Mouse (Mus musculus) limb, embryonic 10.5 days (tissue): ENCODE measurements around the gene Galnt18. TPM values are rescaled to one million over a fixed set of nuclear protein-coding genes. Genes with fewer than 3 reads are reported as not detected.

Source experiments
- DNase-seq: peaks from one replicate; pipeline ENCODE4 v3.0.0-alpha.2; 2017; ENCODE audit warnings: low spot score
- H3K27ac ChIP-seq: fragments of 300-500 bp; sonication (generic); 2 replicates; pipeline ENCODE4 v1.5.1; 2016; ENCODE audit warnings: mild to moderate bottlenecking
- H3K27me3 ChIP-seq: fragments of 300-500 bp; sonication (generic); 2 replicates; pipeline ENCODE4 v1.6.1; 2016; ENCODE audit warnings: low read depth, mild to moderate bottlenecking; ENCODE audit not compliant: poor library complexity, severe bottlenecking
- H3K36me3 ChIP-seq: fragments of 300-500 bp; sonication (generic); 2 replicates; pipeline ENCODE4 v1.6.1; 2016; ENCODE audit warnings: mild to moderate bottlenecking, moderate library complexity
- H3K4me1 ChIP-seq: fragments of 300-500 bp; sonication (generic); 2 replicates; pipeline ENCODE4 v1.6.1; 2016
- H3K4me3 ChIP-seq: fragments of 300-500 bp; sonication (generic); 2 replicates; pipeline ENCODE4 v1.5.1; 2016; ENCODE audit warnings: mild to moderate bottlenecking, moderate library complexity
- H3K9me3 ChIP-seq: fragments of 300-500 bp; sonication (generic); replicated peaks from 2 replicates; pipeline ENCODE4 v1.6.1; 2016; ENCODE audit warnings: mild to moderate bottlenecking
- WGBS: fragments of 180-500 bp; shearing (Covaris S2); methylation state at CpG from one replicate; pipeline ENCODE4 v1.1.7; 2016; 5-methylcytosine and 5-hydroxymethylcytosine counted together
- polyA plus RNA-seq: library from polyadenylated mRNA; unstranded; fragments of >200 nt; fragmentation: Nextera tagmentation; extraction: Ambion mirVana; gene quantifications from 2 replicates; pipeline ENCODE4 v1.2.1, GENCODE M21; 2016

The Galnt18 gene
- polyA plus RNA-seq, 1 experiment from 2014 or later: 10.3 TPM

DNA sequence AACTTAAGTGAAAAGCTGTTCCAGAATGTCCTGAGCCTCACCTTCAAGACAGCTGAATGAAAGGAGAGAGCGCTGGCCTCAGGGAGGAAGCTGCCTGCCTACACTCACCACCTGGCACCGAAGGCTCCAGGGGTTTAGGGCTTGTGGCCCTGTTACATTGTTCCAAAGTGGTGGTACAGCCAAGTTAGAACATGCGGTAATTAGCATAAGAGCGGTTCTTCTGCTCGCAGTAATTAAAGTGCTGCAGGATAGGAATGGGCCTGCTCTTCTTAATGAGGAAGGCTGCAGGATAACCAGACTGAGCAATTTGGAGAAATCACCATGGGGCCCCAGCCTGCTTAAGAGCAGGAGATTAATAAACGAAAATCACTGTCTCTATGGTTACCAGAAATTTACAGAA is 179.0 kb downstream of the Galnt18 start:
- Histone ChIP-seq H3K27ac (no peak overlapping the region), H3K9me3 (no peaks in the 10 kb centered on the region), H3K27me3 (no peaks in the 10 kb centered on the region), H3K4me3 (no peak overlapping the region), H3K36me3 (no peaks in the 10 kb centered on the region), H3K4me1 (peaks cover 16% of the 10 kb centered on the region)
- no peak for DNase-seq
- WGBS: 58% methylated on average over 6 of the region's 6 CpGs

DNA sequence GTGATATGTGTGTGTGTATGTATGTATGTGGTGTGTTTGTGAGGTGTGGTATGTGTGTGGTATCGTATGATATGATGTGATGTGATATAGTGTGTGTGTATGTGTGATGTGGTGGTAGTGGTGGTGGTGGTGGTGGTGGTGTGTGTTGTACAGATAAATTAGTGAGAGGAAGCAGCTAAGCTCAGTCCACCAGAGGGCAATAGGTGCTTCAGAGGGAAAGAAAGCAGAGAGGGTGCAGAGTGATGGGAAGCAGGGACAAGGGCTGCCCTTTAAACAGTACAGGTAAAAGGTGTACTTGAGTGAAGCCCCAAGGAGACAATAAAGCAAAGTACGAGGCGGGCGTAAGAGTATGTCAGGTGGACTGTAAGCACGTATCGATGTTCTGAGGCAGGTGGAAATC is 186.1 kb downstream of the Galnt18 start:
- Histone ChIP-seq H3K36me3 (no peaks in the 10 kb centered on the region), H3K27ac (no peak overlapping the region), H3K4me3 (no peak overlapping the region), H3K9me3 (no peaks in the 10 kb centered on the region), H3K27me3 (no peaks in the 10 kb centered on the region), H3K4me1 (no peaks in the 10 kb centered on the region)
- DNase-seq: no peak
- WGBS: 97% methylated on average over 6 of the region's 6 CpGs

DNA sequence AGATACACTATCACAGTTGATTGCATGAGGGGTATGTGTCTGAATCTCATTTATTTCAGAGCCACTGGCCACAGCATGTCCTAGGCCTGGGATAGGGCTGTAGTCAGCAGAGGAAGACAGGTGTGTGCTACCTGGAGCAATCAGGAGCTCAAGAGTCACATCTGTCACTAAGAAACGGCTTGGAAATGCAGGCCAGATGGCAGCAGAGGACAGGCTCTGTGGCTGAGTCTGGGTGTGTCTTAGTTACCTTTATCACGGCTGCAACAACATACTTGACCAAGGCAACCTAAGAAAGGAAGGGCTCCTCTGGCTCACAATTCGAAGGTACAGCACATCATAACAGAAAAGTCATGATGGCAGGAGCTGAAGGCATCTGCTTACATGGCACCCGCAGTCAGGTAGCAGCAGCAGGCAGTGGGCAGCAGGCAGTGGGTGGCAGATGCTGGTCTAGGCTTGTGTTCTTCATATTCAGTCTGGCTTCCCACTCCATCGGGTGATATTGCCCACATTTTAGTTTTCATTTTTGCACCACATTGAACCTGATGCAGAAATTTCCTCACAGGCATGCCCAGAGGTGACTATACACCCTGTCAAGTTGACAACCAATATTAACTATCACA is 190.2 kb downstream of the Galnt18 start:
- Histone ChIP-seq H3K36me3 (no peaks in the 10 kb centered on the region), H3K27me3 (no peaks in the 10 kb centered on the region), H3K9me3 (no peaks in the 10 kb centered on the region), H3K27ac (no peak overlapping the region), H3K4me3 (no peak overlapping the region), H3K4me1 (0 out of 2 replicates have a peak, but pooled peaks cover 4% of the 10 kb centered on the region)
- no peak for DNase-seq
- WGBS: 84% methylated on average over 5 of the region's 5 CpGs

DNA sequence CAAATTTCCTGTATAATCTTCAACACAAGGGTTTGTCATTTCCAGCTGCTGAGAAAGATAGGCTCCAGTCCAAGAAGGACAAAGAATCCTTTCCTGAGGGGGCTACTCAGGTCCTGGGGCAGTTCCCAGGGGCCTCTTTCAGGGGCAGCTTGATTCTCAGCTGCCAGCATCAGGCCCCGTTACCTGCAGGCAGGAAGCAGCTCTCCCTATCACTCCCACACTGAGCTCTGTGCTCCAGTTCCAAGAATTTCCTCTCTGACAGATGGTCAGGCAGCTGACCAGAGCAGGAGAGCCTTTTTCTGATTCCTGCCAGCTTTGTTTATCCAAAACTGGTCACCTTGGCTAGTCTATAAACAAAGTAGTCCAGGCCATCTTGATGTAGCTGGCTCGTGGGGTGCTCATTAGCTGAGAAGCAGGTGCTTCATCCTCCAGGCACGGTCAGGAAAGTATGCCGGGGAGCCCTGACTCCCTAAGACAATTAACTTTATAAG is 191.4 kb downstream of the Galnt18 start:
- Histone ChIP-seq H3K9me3 (no peaks in the 10 kb centered on the region), H3K27ac (no peak overlapping the region), H3K36me3 (no peaks in the 10 kb centered on the region), H3K4me1 (0 out of 2 replicates have a peak, but pooled peaks cover 4% of the 10 kb centered on the region), H3K4me3 (no peak overlapping the region), H3K27me3 (no peaks in the 10 kb centered on the region)
- DNase-seq: no peak
- WGBS: 70% methylated on average over 4 of the region's 4 CpGs

DNA sequence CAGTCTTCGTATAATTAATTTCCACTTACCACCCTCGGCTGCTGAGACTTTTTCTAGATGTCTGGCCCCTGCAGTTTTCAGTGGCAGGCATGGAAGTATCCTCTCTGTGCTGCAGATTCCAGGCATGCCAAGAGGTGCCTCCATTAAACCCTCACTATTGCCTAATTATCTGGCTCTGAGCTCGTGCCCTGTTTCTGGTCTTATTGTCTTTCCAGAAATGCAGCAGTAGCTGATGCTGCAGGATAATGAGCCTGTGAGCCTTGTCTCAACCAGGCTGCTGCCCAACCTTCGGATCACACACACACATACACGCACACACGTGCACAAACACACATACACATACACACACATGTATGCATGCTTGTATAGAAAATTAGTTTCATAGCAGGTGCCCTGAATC is 199.2 kb downstream of the Galnt18 start:
- H3K4me1 ChIP-seq: no peaks in the 10 kb centered on the region
- H3K9me3 ChIP-seq: no peaks in the 10 kb centered on the region
- no peak overlapping the region for H3K27ac ChIP-seq
- 74% methylated on average over 6 of the region's 6 CpGs for WGBS
- no peak for DNase-seq
- H3K36me3 ChIP-seq: no peaks in the 10 kb centered on the region
- H3K27me3 ChIP-seq: no peaks in the 10 kb centered on the region
- H3K4me3 ChIP-seq: no peak overlapping the region

DNA sequence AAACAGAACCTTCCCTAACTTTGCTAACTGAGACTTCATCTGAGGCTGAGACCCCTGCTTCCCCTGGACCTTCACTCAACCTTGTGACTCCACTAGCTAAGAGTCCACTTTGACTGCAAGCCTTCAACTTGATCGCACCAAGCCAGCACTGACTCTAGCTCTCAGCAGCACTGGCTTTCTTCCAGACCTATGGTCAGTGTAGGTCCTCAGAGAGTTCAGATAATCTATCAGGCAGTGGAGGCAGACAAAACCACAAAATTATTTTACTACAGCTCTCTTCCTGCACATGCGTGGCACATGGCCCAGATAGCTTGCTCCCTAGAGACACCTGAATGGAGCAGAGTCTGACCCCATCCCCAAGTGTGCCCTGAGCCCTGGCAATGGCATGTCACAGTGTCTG is 204.7 kb downstream of the Galnt18 start:
- DNase-seq: no peak
- WGBS: 87% methylated on average over 2 of the region's 2 CpGs
- H3K9me3 ChIP-seq: no peaks in the 10 kb centered on the region
- H3K36me3 ChIP-seq: no peaks in the 10 kb centered on the region
- H3K4me3 ChIP-seq: no peak overlapping the region
- no peaks in the 10 kb centered on the region for H3K27me3 ChIP-seq
- peaks cover 8% of the 10 kb centered on the region for H3K4me1 ChIP-seq
- H3K27ac ChIP-seq: no peak overlapping the region

DNA sequence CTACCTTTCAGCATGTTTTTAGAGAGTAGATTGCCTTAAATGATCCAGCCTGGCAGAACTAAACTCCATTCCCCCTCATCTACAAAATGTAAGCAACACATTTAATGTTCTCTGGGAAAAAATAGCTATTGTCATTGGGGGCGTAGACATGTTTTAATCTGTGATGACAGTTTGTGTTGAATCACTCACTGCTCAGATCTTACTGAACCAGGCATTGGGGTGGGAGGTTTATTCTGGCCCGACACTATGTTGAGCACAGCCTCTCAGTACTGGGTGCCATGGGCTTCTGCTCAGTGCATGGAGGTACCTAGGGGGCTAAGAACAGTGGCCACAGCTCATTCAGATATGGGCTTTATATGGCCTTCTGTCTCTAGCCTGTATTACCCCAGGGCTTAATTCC is 207.4 kb downstream of the Galnt18 start:
- 93% methylated on average over 2 of the region's 2 CpGs for WGBS
- H3K4me1 ChIP-seq: peaks cover 8% of the 10 kb centered on the region
- no peak for DNase-seq
- H3K9me3 ChIP-seq: no peaks in the 10 kb centered on the region
- H3K27ac ChIP-seq: no peak overlapping the region
- no peaks in the 10 kb centered on the region for H3K27me3 ChIP-seq
- H3K4me3 ChIP-seq: no peak overlapping the region
- H3K36me3 ChIP-seq: no peaks in the 10 kb centered on the region

DNA sequence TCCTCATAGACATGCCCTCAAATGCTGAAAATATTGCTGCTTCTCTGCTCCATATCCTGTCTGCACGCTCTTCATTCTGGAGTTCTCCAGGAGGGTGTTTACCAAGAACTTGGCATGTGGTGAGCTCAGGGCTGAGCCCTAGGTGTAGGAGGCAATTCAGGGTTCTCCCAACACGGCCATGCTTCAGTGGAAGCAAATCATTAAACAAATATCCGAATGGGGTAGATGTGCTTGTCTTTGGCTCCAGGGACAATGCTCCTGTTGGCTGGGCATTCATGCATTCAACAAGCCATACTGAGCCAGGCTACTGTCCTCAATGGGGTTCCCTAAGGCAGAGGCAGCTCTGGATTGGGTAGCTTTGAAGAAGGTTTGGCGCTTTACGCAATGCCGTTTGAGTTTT is 212.9 kb downstream of the Galnt18 start:
- Histone ChIP-seq H3K4me1 (no peaks in the 10 kb centered on the region), H3K36me3 (no peaks in the 10 kb centered on the region), H3K9me3 (no peaks in the 10 kb centered on the region), H3K4me3 (no peak overlapping the region), H3K27me3 (no peaks in the 10 kb centered on the region), H3K27ac (no peak overlapping the region)
- WGBS: 88% methylated on average over 6 of the region's 6 CpGs
- DNase-seq: no peak

DNA sequence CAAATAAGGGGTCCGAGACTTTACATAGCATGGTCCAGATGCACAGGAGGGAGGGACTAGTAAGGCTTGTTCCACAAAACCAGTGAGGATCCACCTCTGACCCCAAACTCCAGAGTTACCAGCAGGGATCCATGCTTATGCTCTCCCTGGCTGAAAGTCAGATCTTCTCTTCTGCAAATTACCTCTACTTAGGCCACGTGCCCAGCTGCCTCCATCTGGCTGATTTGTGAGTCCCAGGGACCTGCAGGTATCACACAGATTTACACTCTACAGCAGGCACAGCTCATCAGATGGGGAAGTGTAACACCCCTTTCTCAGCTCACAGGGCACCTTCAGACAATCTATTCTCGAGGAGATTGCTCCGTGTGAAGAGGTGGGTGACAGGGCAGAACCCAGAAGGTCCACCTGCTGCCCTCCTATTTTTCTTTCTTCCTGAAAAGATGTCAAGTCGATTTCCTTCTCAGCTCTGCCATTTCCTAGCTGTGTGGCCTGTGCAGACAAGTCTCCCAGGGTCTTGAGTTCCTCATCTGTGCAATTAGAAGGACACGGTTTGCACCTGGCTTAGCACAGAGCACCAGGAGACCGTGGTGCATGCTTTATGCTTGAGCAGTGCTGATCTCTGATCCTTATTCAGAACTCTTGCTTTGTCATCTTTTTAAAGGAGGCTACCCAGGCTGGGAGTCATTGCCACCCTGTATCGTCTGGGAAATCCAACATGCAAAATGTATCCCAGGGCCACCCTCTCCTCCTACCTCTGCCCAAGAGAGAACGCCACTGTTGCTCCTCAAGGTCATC is 216.3 kb downstream of the Galnt18 start:
- no peaks in the 10 kb centered on the region for H3K36me3 ChIP-seq
- WGBS: 79% methylated on average over 9 of the region's 9 CpGs
- no peaks in the 10 kb centered on the region for H3K27me3 ChIP-seq
- no peak overlapping the region for H3K27ac ChIP-seq
- no peak overlapping the region for H3K4me3 ChIP-seq
- no peaks in the 10 kb centered on the region for H3K9me3 ChIP-seq
- no peaks in the 10 kb centered on the region for H3K4me1 ChIP-seq
- DNase-seq: no peak

DNA sequence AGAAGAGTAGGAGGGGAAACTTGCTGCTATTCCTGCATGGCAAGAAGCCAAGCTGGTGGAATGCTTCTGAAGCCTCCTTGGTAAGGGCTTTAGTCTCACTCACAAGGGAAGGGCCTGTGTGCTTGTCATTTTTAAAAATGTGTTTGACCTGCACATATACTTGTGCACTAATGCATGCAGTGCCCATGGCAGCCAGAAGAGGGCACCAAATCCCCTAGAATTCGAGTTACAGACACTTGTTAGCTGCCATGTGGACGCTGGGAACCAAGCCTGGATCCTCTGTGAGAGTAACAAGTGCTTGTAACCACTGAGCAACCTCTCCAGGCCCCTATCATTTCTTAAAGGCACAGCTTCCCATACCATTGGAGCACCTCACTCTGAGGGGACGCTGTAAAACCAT is 219.7 kb downstream of the Galnt18 start:
- H3K36me3 ChIP-seq: no peaks in the 10 kb centered on the region
- H3K27ac ChIP-seq: no peak overlapping the region
- DNase-seq: no peak
- peaks cover 6% of the 10 kb centered on the region for H3K4me1 ChIP-seq
- H3K9me3 ChIP-seq: no peaks in the 10 kb centered on the region
- no peaks in the 10 kb centered on the region for H3K27me3 ChIP-seq
- WGBS: 74% methylated on average over 3 of the region's 3 CpGs
- H3K4me3 ChIP-seq: no peak overlapping the region

DNA sequence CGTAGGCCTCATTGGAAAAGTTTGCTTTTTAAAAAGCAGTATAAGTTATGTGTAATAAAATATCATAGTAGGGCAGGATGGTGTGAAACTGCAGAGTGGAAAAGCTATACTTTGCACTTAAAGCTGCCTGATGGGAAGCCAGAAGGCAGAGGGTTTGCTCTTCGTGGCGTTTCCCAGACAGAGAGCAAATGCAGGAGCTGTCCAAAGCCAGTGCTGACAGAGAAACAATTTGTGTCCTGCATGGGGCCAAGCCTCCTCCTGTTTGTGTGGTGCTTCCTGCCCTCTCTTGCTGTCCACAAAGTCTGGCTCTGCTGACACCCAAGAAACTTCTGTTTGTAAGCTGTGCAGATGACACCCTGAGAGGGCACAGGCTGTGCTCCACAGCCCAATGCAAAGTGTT is 220.8 kb downstream of the Galnt18 start:
- Histone ChIP-seq H3K9me3 (no peaks in the 10 kb centered on the region), H3K4me3 (no peak overlapping the region), H3K4me1 (peaks cover 6% of the 10 kb centered on the region), H3K27me3 (no peaks in the 10 kb centered on the region), H3K36me3 (no peaks in the 10 kb centered on the region), H3K27ac (no peak overlapping the region)
- no peak for DNase-seq
- WGBS: 50% methylated on average over 3 of the region's 3 CpGs

DNA sequence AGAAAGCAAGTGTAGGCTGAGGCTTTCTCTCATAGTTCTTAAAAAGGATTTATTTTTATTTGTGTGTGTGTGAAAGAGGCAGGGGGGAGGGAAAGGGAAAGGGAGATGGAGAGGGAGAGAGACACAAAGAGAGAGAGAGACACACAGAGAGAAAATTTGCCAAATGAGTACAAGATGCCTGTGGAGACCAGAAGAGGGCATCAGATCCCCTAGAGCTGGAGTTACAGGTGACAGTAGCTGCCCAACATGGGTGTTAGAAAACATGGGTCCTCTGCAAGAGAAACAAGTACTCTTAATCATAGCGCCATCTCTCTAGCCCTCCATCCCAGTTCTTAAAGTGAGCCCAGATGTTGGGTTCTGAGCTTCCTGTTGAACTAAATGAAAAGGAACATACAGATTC is 228.8 kb downstream of the Galnt18 start:
- Histone ChIP-seq H3K27ac (no peak overlapping the region), H3K27me3 (no peaks in the 10 kb centered on the region), H3K36me3 (no peaks in the 10 kb centered on the region), H3K9me3 (no peaks in the 10 kb centered on the region), H3K4me3 (no peak overlapping the region), H3K4me1 (no peaks in the 10 kb centered on the region)
- 92% methylated on average over 1 of the region's 1 CpGs for WGBS
- DNase-seq: no peak

DNA sequence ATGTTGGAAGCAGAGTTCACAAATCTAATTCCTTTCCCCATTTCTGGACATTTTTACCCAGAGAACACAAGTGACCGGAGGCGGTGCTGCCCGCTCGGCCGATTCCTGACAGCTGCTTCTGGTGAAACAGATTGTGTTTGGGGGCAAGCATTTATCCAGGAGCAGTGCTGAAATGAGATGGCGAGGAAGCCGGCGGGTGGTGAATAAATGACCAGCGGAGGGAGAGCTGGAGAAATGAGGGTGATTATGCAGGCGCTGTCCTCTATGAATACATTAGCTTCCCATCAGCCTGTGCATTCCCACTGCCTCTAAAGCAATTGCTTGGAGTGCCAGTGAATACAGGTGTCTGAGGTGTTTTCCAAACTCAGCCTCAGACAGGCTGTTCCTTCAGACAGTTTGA is 232.7 kb downstream of the Galnt18 start:
- Histone ChIP-seq H3K4me3 (no peak overlapping the region), H3K4me1 (no peaks in the 10 kb centered on the region), H3K36me3 (no peaks in the 10 kb centered on the region), H3K9me3 (no peaks in the 10 kb centered on the region), H3K27me3 (no peaks in the 10 kb centered on the region), H3K27ac (no peak overlapping the region)
- DNase-seq: no peak
- 83% methylated on average over 10 of the region's 10 CpGs for WGBS
